Mouse (Mus musculus) 3T3-L1 (cell line): ENCODE measurements around the gene Klhdc3.

Experiments used
- DNase-seq: peaks from one replicate; pipeline ENCODE4 v3.0.0-alpha.2; 2015; ENCODE audit warnings: low read depth, low spot score

The Klhdc3 gene

DNA sequence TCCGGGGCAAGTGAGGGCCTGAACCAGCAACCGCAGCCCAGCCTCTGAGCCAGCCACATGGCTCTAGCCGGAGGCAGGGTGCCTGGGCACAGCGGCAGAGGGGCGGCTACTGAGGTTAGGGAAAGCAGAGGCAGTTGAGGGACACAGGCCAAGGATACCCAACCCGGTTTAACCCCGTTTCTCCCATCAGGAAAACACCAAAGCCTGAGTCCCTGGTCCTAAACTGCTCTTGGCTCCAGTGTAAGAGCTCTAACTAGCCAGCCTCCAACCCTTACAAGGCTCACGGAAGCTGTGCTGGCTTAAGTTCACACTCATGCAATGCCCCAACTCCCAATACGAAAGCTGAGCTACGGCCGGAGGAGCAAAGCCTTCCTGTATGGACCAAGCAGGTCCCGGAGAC lies 56.1 kb downstream of the Klhdc3 start:
- no peak for DNase-seq
